In the genomic region with DNA sequence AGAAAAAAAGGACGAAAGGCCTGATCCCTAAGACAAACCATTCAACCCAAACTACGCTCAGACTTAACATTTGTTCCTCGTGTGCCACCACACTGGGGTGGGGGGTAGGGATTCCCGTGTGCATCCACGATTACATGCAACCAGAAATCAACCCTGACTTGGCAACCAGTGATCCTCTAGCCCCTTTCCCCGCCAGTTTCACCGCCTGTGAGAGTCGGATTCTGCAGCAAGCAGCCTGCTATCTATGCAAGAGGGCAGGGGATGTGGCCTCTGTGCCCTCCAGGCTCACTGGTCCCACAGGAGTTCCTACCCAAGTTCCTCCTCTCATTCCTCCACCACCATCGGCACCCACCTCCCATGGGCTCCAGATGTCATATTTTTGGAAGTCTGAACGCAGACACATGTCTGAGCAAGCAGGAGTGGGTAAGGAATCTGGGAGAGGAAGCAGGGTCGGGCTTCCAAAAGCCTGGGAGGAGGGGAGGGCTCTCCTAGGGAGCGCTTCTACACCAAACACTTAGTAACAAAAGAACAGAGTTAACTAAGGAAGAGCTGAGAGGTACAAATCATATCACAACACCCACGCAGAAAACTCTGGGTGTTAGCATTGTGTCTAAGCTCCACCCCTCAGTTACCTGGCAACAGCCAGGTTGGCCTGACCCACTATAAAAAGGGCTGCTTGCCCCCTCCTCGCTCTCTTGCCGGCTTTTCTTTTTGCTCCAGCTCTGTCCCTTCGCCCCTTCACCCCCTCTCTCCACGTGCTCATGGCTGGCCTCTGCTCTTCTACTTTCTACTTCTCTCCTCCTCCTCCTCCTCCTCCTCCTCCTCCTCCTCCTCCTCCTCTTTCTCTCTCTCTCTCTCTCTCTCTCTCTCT, we compare ENCODE assay signal across 8 mouse cellular contexts.
A peak's percentile ranks its signal among the peaks of the same experiment; 100 is the strongest.
DNase-seq lines count a peak whose midpoint lies in the region; ATAC-seq and TF ChIP-seq lines count a peak whose summit lies in the region.

No protein-coding gene starts in this region.

- DNase-seq in adrenal gland, adult (ENCODE audit: inconsistent age in 2 of 2, low spot score in 1 of 2) = peak; percentile 20 to 63
- DNase-seq in adrenal gland, adult 8-10 months = no peak
- DNase-seq in lung, embryonic 14.5 days = peak; percentile 20
- DNase-seq in lung, postnatal 4 days = no peak
- peak; percentile 53 for DNase-seq in ovary, postnatal 36 days (ENCODE audit: low spot score)
- no peak for DNase-seq in thymus, postnatal 36 days

- H3K36me3 ChIP-seq in lung, embryonic 14.5 days (ENCODE audit: insufficient read depth) = no peaks in the 10 kb centered on the region
- no peaks in the 10 kb centered on the region for H3K36me3 ChIP-seq in hindbrain, embryonic 16.5 days (ENCODE audit: control insufficient read depth, insufficient read depth, low read length)

- H3K4me2 ChIP-seq in lung, embryonic 14.5 days = peak overlapping the region; percentile 47
- H3K4me2 ChIP-seq in hindbrain, embryonic 16.5 days (ENCODE audit: low read length) = peak overlapping the region; percentile 43

- H3K27ac ChIP-seq in lung, embryonic 14.5 days (ENCODE audit: low read depth) = peak overlapping the region; percentile 16; the same call in 1 of the 2 replicates
- H3K27ac ChIP-seq in hindbrain, embryonic 16.5 days (ENCODE audit: low read depth, low read length) = peak overlapping the region; percentile 59; the same call in 1 of the 2 replicates

- no peaks in the 10 kb centered on the region for H3K27me3 ChIP-seq in lung, embryonic 14.5 days (ENCODE audit: insufficient read depth, low read length)
- H3K27me3 ChIP-seq in hindbrain, embryonic 16.5 days (replicated peaks; ENCODE audit: control insufficient read depth, insufficient read depth, low read length) = no peaks in the 10 kb centered on the region

- H3K4me1 ChIP-seq in lung, embryonic 14.5 days (ENCODE audit: insufficient read depth) = peaks cover 6% of the 10 kb centered on the region; the same call in 1 of the 2 replicates
- peaks cover 12% of the 10 kb centered on the region for H3K4me1 ChIP-seq in hindbrain, embryonic 16.5 days (ENCODE audit: control insufficient read depth, insufficient read depth, low read depth, low read length)

- no peak overlapping the region for H3K9ac ChIP-seq in lung, embryonic 14.5 days
- H3K9ac ChIP-seq in hindbrain, embryonic 16.5 days (ENCODE audit: low read depth, low read length) = peak overlapping the region; percentile 41; the same call in 1 of the 2 replicates

- 34% methylated on average over 17 of the region's 17 CpGs for WGBS in lung, embryonic 14.5 days
- WGBS in hindbrain, embryonic 16.5 days = 30% methylated on average over 17 of the region's 17 CpGs

- no peak overlapping the region for H3K4me3 ChIP-seq in lung, embryonic 14.5 days (ENCODE audit: low read depth, low read length)
- no peak overlapping the region; the same call in 1 of the 2 replicates for H3K4me3 ChIP-seq in hindbrain, embryonic 16.5 days (ENCODE audit: low read length)

- peak; percentile 75 for ATAC-seq in lung, embryonic 14.5 days (ENCODE audit: insufficient read depth)
- ATAC-seq in hindbrain, embryonic 16.5 days = peak; percentile 50
- ATAC-seq in cerebellum, adult (ENCODE audit: insufficient number of reproducible peaks, low FRiP score, low TSS enrichment) = no peak

- no peak for TF ChIP-seq CTCF in lung, embryonic 14.5 days (IDR thresholded peaks at IDR 0.05; ENCODE audit: low read depth)

- no peaks in the 10 kb centered on the region for H3K9me3 ChIP-seq in lung, embryonic 14.5 days (ENCODE audit: low read depth, low read length)
- H3K9me3 ChIP-seq in hindbrain, embryonic 16.5 days (ENCODE audit: control insufficient read depth, low read length) = no peaks in the 10 kb centered on the region

Comparison
In these comparisons a context has a peak if more than half of its experiments do, and no peak if none do; other contexts are left out.
1. DNase-seq: peak in adrenal gland, adult (2 of 2), lung, embryonic 14.5 days (single experiment) and ovary, postnatal 36 days (single experiment); none in adrenal gland, adult 8-10 months (single experiment), lung, postnatal 4 days (0 of 2) and thymus, postnatal 36 days (0 of 2).